Mouse (Mus musculus): ENCODE results near the gene Sc5d. TPM values are rescaled to one million over a fixed set of nuclear protein-coding genes. Genes with fewer than 3 reads are reported as not detected.

Sc5d gene
- polyA plus RNA-seq, 1 experiment: 73.6 TPM

- TF ChIP-seq CTCF (IDR thresholded peaks at IDR 0.05; ENCODE audit: insufficient read depth, low read length) (no peak), POLR2A (IDR thresholded peaks at IDR 0.05; ENCODE audit: borderline replicate concordance, extremely low read depth, low read depth, low read length) (no peak)
- WGBS: 79% methylated on average over 1 of the region's 1 CpGs
- no peak for DNase-seq
- no peaks in the 10 kb centered on the region; the same call in 1 of the 2 replicates for H3K4me1 ChIP-seq (ENCODE audit: control insufficient read depth, insufficient read depth, low read length)
- H3K4me3 ChIP-seq (replicated peaks; ENCODE audit: extremely low read depth, low read depth, low read length): no peak overlapping the region
These were observed 57.3 kb downstream of the Sc5d start for GRCm38 (mm10) chr9:42206750-42207149.

- Histone ChIP-seq H3K4me3 (replicated peaks; ENCODE audit: extremely low read depth, low read depth, low read length) (no peak overlapping the region), H3K4me1 (ENCODE audit: control insufficient read depth, insufficient read depth, low read length) (no peaks in the 10 kb centered on the region)
- TF ChIP-seq CTCF (IDR thresholded peaks at IDR 0.05; ENCODE audit: insufficient read depth, low read length) (no peak), POLR2A (IDR thresholded peaks at IDR 0.05; ENCODE audit: borderline replicate concordance, extremely low read depth, low read depth, low read length) (no peak)
- DNase-seq: no peak
- WGBS: 79% methylated on average over 5 of the region's 5 CpGs
These were observed 61.8 kb downstream of the Sc5d start for GRCm38 (mm10) chr9:42202271-42202670.

Other genes starting within 250 kb of the Sc5d start
- 55.1 and 77.9 TPM in 2 replicates for gene Sorl1, start 140.0 kb downstream of the Sc5d start, polyA plus RNA-seq (2012; rRNA removed)
- 0.02 and 0.05 TPM in 2 replicates for gene Tecta, start 135.7 kb upstream of the Sc5d start, polyA plus RNA-seq (2012; rRNA removed)
- 12.0 and 19.9 TPM in 2 replicates for gene Tbcel, start 243.6 kb upstream of the Sc5d start, polyA plus RNA-seq (2012; rRNA removed)

All from lung, adult 2 months (tissue).